Mouse (Mus musculus) kidney, postnatal 25 days (tissue): ENCODE results near the gene Snx11.
"Not testable (repeated sequence)": the region's sequence is repeated elsewhere in the genome, so short reads cannot be mapped to it uniquely, and the experiment has no call there.

Source experiments
- DNase-seq, 2 experiments: peaks; one replicate each; pipeline ENCODE4 v3.0.0; 2021; ENCODE audit warnings: mixed read lengths in 2 of 2

Gene Snx11

GRCm38 (mm10) chr11:96795491-96795890, 18.1 kb upstream of the Snx11 start:
- DNase-seq, result no peak

- DNase-seq, result no peak
These were observed 13.3 kb upstream of the Snx11 start for GRCm38 (mm10) chr11:96790681-96791080.

GRCm38 (mm10) chr11:96789990-96790389, 12.6 kb upstream of the Snx11 start:
- DNase-seq, result no peak

GRCm38 (mm10) chr11:96788871-96789795, 11.8 kb upstream of the Snx11 start, which contains the start of gene Cbx1:
Gene Cbx1, plus strand, starts transcription at chr11:96789127.
- peak; percentile 94 to 95 for DNase-seq

- DNase-seq, result no peak
These were observed 9.5 kb upstream of the Snx11 start for GRCm38 (mm10) chr11:96786731-96787450.

- peak; percentile 81 to 88 for DNase-seq
These were observed 7.5 kb upstream of the Snx11 start for GRCm38 (mm10) chr11:96784847-96785246.

- no peak for DNase-seq
These were observed 4.1 kb upstream of the Snx11 start for GRCm38 (mm10) chr11:96781425-96781824.

- DNase-seq, result no peak
These were observed 2.9 kb upstream of the Snx11 start for GRCm38 (mm10) chr11:96780306-96780705.

GRCm38 (mm10) chr11:96778061-96778627, 785 bp upstream of the Snx11 start:
- DNase-seq, result not testable (repeated sequence)

DNA sequence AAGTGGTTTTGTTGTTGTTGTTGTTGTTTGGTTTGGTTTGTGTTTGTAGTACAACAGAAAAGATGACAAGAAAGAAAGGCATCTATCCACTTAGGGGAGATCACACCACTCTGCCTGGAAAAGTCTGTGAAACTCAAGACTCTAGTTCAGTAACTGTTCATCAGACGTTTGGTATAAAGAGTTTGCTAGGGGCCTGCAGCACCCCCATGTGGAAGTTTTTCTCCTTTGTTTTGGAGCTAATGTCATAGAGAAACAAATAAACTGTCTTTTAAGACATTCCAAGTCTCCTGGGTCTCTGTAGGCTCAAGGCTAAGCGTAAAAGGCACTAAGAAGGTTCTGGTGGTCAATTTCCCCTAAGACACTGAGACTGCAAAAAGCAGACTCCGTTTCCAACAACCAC, 1.3 kb downstream of the Snx11 start:
- no peak for DNase-seq

GRCm38 (mm10) chr11:96775665-96776064, 1.7 kb downstream of the Snx11 start:
- no peak for DNase-seq

DNA sequence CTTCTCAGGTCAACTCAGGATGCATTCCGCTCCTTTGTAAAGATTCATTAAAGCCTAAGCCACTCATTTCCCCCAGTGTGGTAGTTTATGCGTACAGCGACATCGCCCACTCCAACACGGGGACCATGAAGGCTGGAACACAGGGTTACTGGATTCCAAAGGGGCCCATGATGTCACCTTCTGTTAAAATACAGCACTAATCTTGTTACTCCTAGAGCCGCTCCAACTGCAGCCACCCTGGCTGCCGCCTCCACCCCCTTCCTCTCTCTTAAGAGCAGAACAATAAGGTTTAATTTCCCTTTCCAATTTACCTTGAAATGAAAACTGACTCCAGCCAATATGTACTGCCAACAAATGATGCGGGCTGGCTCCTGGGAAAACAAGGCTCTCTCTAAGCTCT, 2.3 kb downstream of the Snx11 start:
- DNase-seq, result no peak

- no peak for DNase-seq
These were observed 2.8 kb downstream of the Snx11 start for GRCm38 (mm10) chr11:96774536-96774935.

GRCm38 (mm10) chr11:96772413-96772812, 4.9 kb downstream of the Snx11 start:
- DNase-seq, result no peak

- no peak for DNase-seq
These were observed 5.9 kb downstream of the Snx11 start for GRCm38 (mm10) chr11:96771274-96771975.

GRCm38 (mm10) chr11:96768240-96768639, 9.1 kb downstream of the Snx11 start:
- DNase-seq, result no peak

DNA sequence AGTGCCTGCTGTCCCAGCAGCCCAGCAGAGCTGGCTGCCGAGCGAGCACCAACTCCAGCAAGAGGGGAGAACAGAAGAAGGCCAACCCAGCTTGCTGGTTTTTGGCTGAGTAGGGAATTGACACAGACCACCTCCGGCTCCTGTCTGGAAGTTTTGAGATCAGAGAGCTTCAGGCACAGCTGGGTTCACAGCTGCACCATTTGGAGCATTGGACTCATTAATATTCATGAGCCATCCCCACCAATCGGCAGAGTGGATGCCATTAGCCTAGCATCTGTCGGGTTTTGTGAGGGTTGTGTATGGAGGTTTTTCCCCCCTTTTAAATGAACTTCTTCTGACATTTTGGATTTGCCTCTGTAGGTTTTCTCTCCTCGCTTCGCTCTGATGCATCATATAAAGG, 10.3 kb downstream of the Snx11 start:
- DNase-seq, result no peak

- DNase-seq, result no peak
These were observed 10.8 kb downstream of the Snx11 start for GRCm38 (mm10) chr11:96766555-96766954.

GRCm38 (mm10) chr11:96765645-96766044, 11.7 kb downstream of the Snx11 start:
- DNase-seq, result peak in 1 of 2 experiments; percentile 50

DNA sequence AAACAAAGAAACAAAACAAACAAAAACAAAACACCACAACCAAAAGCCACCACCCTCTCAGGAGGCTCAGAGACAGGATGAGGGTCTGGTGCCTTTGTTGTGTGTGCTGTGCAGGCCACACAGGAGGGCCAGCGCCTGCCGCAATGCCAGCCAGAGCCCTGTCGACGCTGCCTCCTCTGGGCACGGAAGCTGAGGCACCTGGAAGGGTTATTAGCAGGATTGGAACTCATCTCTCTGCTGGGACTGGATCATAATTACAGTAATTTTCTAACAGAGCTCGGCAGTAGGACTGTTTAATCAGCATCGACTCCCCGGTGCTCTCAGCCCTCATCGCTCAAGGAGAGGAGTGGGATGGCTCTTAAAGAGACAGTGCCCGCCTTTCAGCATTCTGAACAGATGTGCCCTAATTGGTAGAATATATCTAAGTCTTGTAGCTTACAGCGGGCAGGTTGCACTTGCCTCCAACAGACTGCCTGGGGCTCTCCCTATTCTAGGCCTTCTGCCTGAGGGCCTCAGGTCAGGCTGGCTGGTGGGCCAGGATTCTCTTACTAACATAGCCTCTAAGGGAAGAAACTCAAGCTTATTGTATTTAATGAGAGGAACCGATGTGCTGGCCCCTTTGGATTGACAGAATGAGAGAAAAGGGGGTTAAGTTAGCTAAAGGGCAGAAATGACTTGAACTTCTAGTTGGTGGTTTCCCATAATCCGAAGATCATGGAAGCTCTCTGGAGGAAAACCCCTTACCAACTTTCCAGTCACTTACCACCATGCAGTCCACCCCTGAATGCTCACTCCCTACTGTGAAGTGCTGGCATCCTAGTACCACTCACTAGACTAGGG, 12.6 kb downstream of the Snx11 start:
- DNase-seq, result no peak

GRCm38 (mm10) chr11:96762742-96763470, 14.5 kb downstream of the Snx11 start:
- peak; percentile 31 to 67 for DNase-seq
